Mouse (Mus musculus) liver (tissue): ENCODE measurements around the gene Crygn.

Experiments
- DNase-seq: peaks from one replicate; pipeline ENCODE4 v3.0.0-alpha.2; 2020; ENCODE audit warnings: mixed read lengths

Gene Crygn

GRCm38 (mm10) chr5:24743956-24744355 lies 13.9 kb downstream of the Crygn start:
- no peak for DNase-seq

GRCm38 (mm10) chr5:24741172-24741885 lies 16.5 kb downstream of the Crygn start:
- DNase-seq, result no peak

- peak; percentile 65 for DNase-seq
Observed at GRCm38 (mm10) chr5:24739141-24739753, 18.6 kb downstream of the Crygn start.

- DNase-seq, result no peak
Observed at GRCm38 (mm10) chr5:24738517-24738916, 19.3 kb downstream of the Crygn start.

GRCm38 (mm10) chr5:24737595-24737994 lies 20.2 kb downstream of the Crygn start:
- no peak for DNase-seq

GRCm38 (mm10) chr5:24733771-24734426 lies 23.9 kb downstream of the Crygn start:
- DNase-seq, result no peak

- DNase-seq, result peak; percentile 54
Observed at GRCm38 (mm10) chr5:24733134-24733533, 24.7 kb downstream of the Crygn start.

GRCm38 (mm10) chr5:24730986-24731385 lies 26.8 kb downstream of the Crygn start:
- DNase-seq, result no peak

GRCm38 (mm10) chr5:24730488-24730871 lies 27.3 kb downstream of the Crygn start, which contains the start of gene Wdr86:
Gene Wdr86 (minus strand): TSS chr5:24730727.
- DNase-seq, result peak; percentile 41

- no peak for DNase-seq
Observed at GRCm38 (mm10) chr5:24729797-24730487, 27.9 kb downstream of the Crygn start.

- DNase-seq, result peak; percentile 69
Observed at GRCm38 (mm10) chr5:24726901-24727836, 30.6 kb downstream of the Crygn start.

GRCm38 (mm10) chr5:24725897-24726296 lies 31.9 kb downstream of the Crygn start:
- no peak for DNase-seq

- no peak for DNase-seq
Observed at GRCm38 (mm10) chr5:24724805-24725204, 33.0 kb downstream of the Crygn start.

GRCm38 (mm10) chr5:24724270-24724634 lies 33.6 kb downstream of the Crygn start:
- DNase-seq, result no peak

GRCm38 (mm10) chr5:24723527-24724269 lies 34.1 kb downstream of the Crygn start:
- DNase-seq, result no peak

GRCm38 (mm10) chr5:24719852-24720251 lies 38.0 kb downstream of the Crygn start:
- no peak for DNase-seq

GRCm38 (mm10) chr5:24718076-24718475 lies 39.7 kb downstream of the Crygn start:
- DNase-seq, result no peak

GRCm38 (mm10) chr5:24713987-24714386 lies 43.8 kb downstream of the Crygn start:
- DNase-seq, result no peak

- DNase-seq, result no peak
Observed at GRCm38 (mm10) chr5:24713199-24713598, 44.6 kb downstream of the Crygn start.

GRCm38 (mm10) chr5:24711615-24712014 lies 46.2 kb downstream of the Crygn start:
- no peak for DNase-seq

GRCm38 (mm10) chr5:24709962-24710361 lies 47.8 kb downstream of the Crygn start:
- DNase-seq, result peak; percentile 17

- DNase-seq, result no peak
Observed at GRCm38 (mm10) chr5:24704615-24705014, 53.2 kb downstream of the Crygn start.
